Mouse (Mus musculus): ENCODE results near the gene Rbm5.
A peak's percentile ranks its signal among the peaks of the same experiment; 100 is the strongest.

- TF ChIP-seq CTCF (IDR thresholded peaks at IDR 0.05; ENCODE audit: borderline replicate concordance, control insufficient read depth, extremely low read depth, insufficient read depth, low read length, poor library complexity) (0 out of 2 replicates have a peak, but pooled peaks have one; percentile 40), POLR2A (IDR thresholded peaks at IDR 0.05; ENCODE audit: control insufficient read depth, extremely low read depth, insufficient read depth, low read length, poor library complexity) (peak; percentile 92)
Observed at GRCm38 (mm10) chr9:107770374-107771290, at the start of gene Rbm5.
